Mouse (Mus musculus) lung, postnatal 0 days (tissue): ENCODE results near the gene Ap1b1.

Experiments
- CTCF ChIP-seq: IDR thresholded peaks from 2 replicates; pipeline ENCODE4 v1.5.1; 2016; ENCODE audit warnings: antibody characterized with exemption, mild to moderate bottlenecking
- EP300 ChIP-seq: IDR thresholded peaks from 2 replicates; pipeline ENCODE4 v1.6.1; 2016; ENCODE audit warnings: antibody characterized with exemption, mild to moderate bottlenecking, control low read depth

GRCm38 (mm10) chr11:5052200-5052854 lies 65.7 kb downstream of the Ap1b1 start:
- TF ChIP-seq CTCF (no peak), EP300 (no peak)
